ENCODE assay signal across 9 mouse cellular contexts in the genomic region with DNA sequence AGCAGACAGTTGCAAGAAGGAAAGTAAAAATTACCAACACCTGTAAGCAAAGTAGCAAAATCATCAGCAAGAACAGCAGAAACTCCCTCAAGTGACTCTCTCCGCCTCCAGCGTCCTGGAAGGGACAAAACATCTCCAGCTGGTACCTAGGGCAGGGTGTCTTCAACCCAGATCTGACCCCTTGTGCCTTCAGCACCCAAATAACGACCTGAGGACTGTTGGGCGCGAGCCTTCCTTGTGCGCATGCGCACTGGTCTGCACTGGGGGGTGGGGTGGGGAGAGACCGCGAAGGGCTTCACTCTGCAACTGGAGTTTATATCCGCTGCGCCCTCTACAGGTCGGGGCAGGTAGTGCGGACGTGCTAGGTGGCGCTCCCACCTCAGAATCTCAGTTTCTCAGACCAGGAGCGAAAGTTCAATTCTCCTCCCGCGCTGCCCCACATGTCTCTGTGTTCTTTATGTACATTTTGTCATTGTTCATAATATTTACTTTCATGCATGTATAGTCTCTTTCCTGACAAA. TPM values are rescaled to one million over a fixed set of nuclear protein-coding genes. Genes with fewer than 3 reads are reported as not detected.
DNase-seq lines count a peak whose midpoint lies in the region; ATAC-seq and TF ChIP-seq lines count a peak whose summit lies in the region.
"Had no signal": no experiment of that assay in that cellular context is flagged by ENCODE, and none has a peak within 500 bp of the region (broad histone marks: within the 10 kb centered on the region; RNA-seq: fewer than 3 reads in every experiment).

No protein-coding gene starts in this region.

- H3K4me2 ChIP-seq in stomach, postnatal 0 days (replicated peaks; ENCODE audit: low read depth) = no peak overlapping the region
- no peak overlapping the region for H3K4me2 ChIP-seq in midbrain, embryonic 15.5 days
- no peak overlapping the region for H3K4me2 ChIP-seq in hindbrain, embryonic 16.5 days (ENCODE audit: low read length)

- H3K9ac ChIP-seq in stomach, postnatal 0 days (ENCODE audit: low read length) = no peak overlapping the region
- no peak overlapping the region for H3K9ac ChIP-seq in midbrain, embryonic 15.5 days
- no peak overlapping the region for H3K9ac ChIP-seq in hindbrain, embryonic 16.5 days (ENCODE audit: low read depth, low read length)

- H3K36me3 ChIP-seq in kidney, adult 2 months (ENCODE audit: control insufficient read depth, insufficient read depth, low read length) = no peaks in the 10 kb centered on the region
- H3K36me3 ChIP-seq in stomach, postnatal 0 days (ENCODE audit: control insufficient read depth, insufficient read depth, low read length) = no peaks in the 10 kb centered on the region
- H3K36me3 ChIP-seq in midbrain, embryonic 15.5 days (replicated peaks) = no peaks in the 10 kb centered on the region
- H3K36me3 ChIP-seq in hindbrain, embryonic 16.5 days (ENCODE audit: control insufficient read depth, insufficient read depth, low read length) = no peaks in the 10 kb centered on the region
- H3K36me3 ChIP-seq: heart, embryonic 13.5 days; lung, embryonic 15.5 days had no signal

- no peak overlapping the region for H3K27ac ChIP-seq in kidney, adult 2 months (ENCODE audit: insufficient read depth, low read depth, low read length)
- no peak overlapping the region for H3K27ac ChIP-seq in stomach, postnatal 0 days (replicated peaks)
- H3K27ac ChIP-seq in midbrain, embryonic 15.5 days = no peak overlapping the region
- H3K27ac ChIP-seq in hindbrain, embryonic 16.5 days (ENCODE audit: low read depth, low read length) = no peak overlapping the region
- H3K27ac ChIP-seq: heart, embryonic 13.5 days; lung, embryonic 15.5 days had no signal

- TF ChIP-seq EP300 in stomach, postnatal 0 days (optimal IDR thresholded peaks at IDR 0.05) = no peak

- peak; percentile 52 for TF ChIP-seq CTCF in kidney, adult 2 months (conservative IDR thresholded peaks at IDR 0.05; ENCODE audit: insufficient read depth, insufficient read length, low read depth, low read length)
- peak; percentile 63 for TF ChIP-seq CTCF in stomach, postnatal 0 days (IDR thresholded peaks at IDR 0.05; ENCODE audit: low read depth)

- no peak overlapping the region for H3K4me3 ChIP-seq in kidney, adult 2 months (ENCODE audit: insufficient read depth, low read depth, low read length)
- no peak overlapping the region for H3K4me3 ChIP-seq in stomach, postnatal 0 days (ENCODE audit: low read depth, low read length)
- no peak overlapping the region for H3K4me3 ChIP-seq in midbrain, embryonic 15.5 days
- H3K4me3 ChIP-seq in hindbrain, embryonic 16.5 days (ENCODE audit: low read length) = no peak overlapping the region
- H3K4me3 ChIP-seq: lung, embryonic 15.5 days had no signal

- DNase-seq in kidney, adult 2 months = peak; percentile 8
- DNase-seq in kidney, postnatal 14 days = no peak
- peak; percentile 27 for DNase-seq in NIH3T3 (ENCODE audit: low read depth)
- DNase-seq in induced T-regulatory cell, adult 2 months (ENCODE audit: low read depth) = peak; percentile 64
- peak; percentile 25 for DNase-seq in stomach, postnatal 0 days (ENCODE audit: low spot score)

- H3K27me3 ChIP-seq in kidney, adult 2 months (replicated peaks; ENCODE audit: control insufficient read depth, insufficient read depth, low read length) = no peaks in the 10 kb centered on the region
- H3K27me3 ChIP-seq in stomach, postnatal 0 days (ENCODE audit: control insufficient read depth, insufficient read depth, low read length) = no peaks in the 10 kb centered on the region
- H3K27me3 ChIP-seq in midbrain, embryonic 15.5 days (replicated peaks) = no peaks in the 10 kb centered on the region
- H3K27me3 ChIP-seq in hindbrain, embryonic 16.5 days (replicated peaks; ENCODE audit: control insufficient read depth, insufficient read depth, low read length) = no peaks in the 10 kb centered on the region
- H3K27me3 ChIP-seq: lung, embryonic 15.5 days had no signal

- WGBS in kidney, adult 2 months = 82% methylated on average over 18 of the region's 18 CpGs
- 72% methylated on average over 18 of the region's 18 CpGs for WGBS in stomach, postnatal 0 days
- 77% methylated on average over 18 of the region's 18 CpGs for WGBS in midbrain, embryonic 15.5 days
- WGBS in hindbrain, embryonic 16.5 days = 74% methylated on average over 18 of the region's 18 CpGs

- TF ChIP-seq POLR2A in kidney, adult 2 months (IDR thresholded peaks at IDR 0.05; ENCODE audit: low read depth, low read length) = no peak

- H3K4me1 ChIP-seq in kidney, adult 2 months (ENCODE audit: control insufficient read depth, insufficient read depth, low read length) = no peaks in the 10 kb centered on the region; the same call in 1 of the 2 replicates
- H3K4me1 ChIP-seq in stomach, postnatal 0 days (replicated peaks; ENCODE audit: control insufficient read depth, insufficient read depth) = no peaks in the 10 kb centered on the region
- H3K4me1 ChIP-seq in midbrain, embryonic 15.5 days = peaks cover 2% of the 10 kb centered on the region; the same call in 1 of the 2 replicates
- H3K4me1 ChIP-seq in hindbrain, embryonic 16.5 days (ENCODE audit: control insufficient read depth, insufficient read depth, low read depth, low read length) = no peaks in the 10 kb centered on the region

- H3K9me3 ChIP-seq in stomach, postnatal 0 days (ENCODE audit: control insufficient read depth, low read length) = no peaks in the 10 kb centered on the region
- H3K9me3 ChIP-seq in midbrain, embryonic 15.5 days = no peaks in the 10 kb centered on the region
- no peaks in the 10 kb centered on the region for H3K9me3 ChIP-seq in hindbrain, embryonic 16.5 days (ENCODE audit: control insufficient read depth, low read length)
- H3K9me3 ChIP-seq: lung, embryonic 15.5 days had no signal

- no peak for ATAC-seq in stomach, postnatal 0 days (ENCODE audit: low FRiP score, low TSS enrichment)
- ATAC-seq in midbrain, embryonic 15.5 days (replicated peaks) = no peak
- no peak for ATAC-seq in hindbrain, embryonic 16.5 days

RNA-seq across cellular contexts. Expression of a gene that starts 12.5 kb away (rescaled TPM):
- not detected in 2 replicates for polyA plus RNA-seq in kidney, adult 2 months (2012; rRNA removed)
- not detected in 2 replicates for polyA plus RNA-seq in stomach, postnatal 0 days (2015; fragmentation: Nextera tagmentation; extraction: Ambion mirVana)
- polyA plus RNA-seq in midbrain, embryonic 15.5 days (2015; fragmentation: Nextera tagmentation; extraction: Ambion mirVana) = not detected in 2 replicates
- polyA plus RNA-seq in hindbrain, embryonic 16.5 days (2015; fragmentation: Nextera tagmentation; extraction: Ambion mirVana) = not detected in 2 replicates
- polyA plus RNA-seq: heart, embryonic 13.5 days; lung, embryonic 15.5 days had no signal

RNA-seq across cellular contexts. Expression of a gene that starts 25.0 kb away (rescaled TPM):
- 1.1 and 1.5 TPM in 2 replicates for polyA plus RNA-seq in kidney, adult 2 months (2012; rRNA removed)
- 1.6 and 2.1 TPM in 2 replicates for polyA plus RNA-seq in stomach, postnatal 0 days (2015; fragmentation: Nextera tagmentation; extraction: Ambion mirVana)
- polyA plus RNA-seq in midbrain, embryonic 15.5 days (2015; fragmentation: Nextera tagmentation; extraction: Ambion mirVana) = 206 and 209 TPM in 2 replicates
- polyA plus RNA-seq in hindbrain, embryonic 16.5 days (2015; fragmentation: Nextera tagmentation; extraction: Ambion mirVana) = 132 and 139 TPM in 2 replicates

RNA-seq across cellular contexts. Expression of a gene that starts 42.0 kb away (rescaled TPM):
- polyA plus RNA-seq in kidney, adult 2 months (2012; rRNA removed) = 35.0 and 36.6 TPM in 2 replicates
- 43.9 and 44.9 TPM in 2 replicates for polyA plus RNA-seq in stomach, postnatal 0 days (2015; fragmentation: Nextera tagmentation; extraction: Ambion mirVana)
- polyA plus RNA-seq in midbrain, embryonic 15.5 days (2015; fragmentation: Nextera tagmentation; extraction: Ambion mirVana) = 53.9 and 60.8 TPM in 2 replicates
- polyA plus RNA-seq in hindbrain, embryonic 16.5 days (2015; fragmentation: Nextera tagmentation; extraction: Ambion mirVana) = 40.7 and 46.7 TPM in 2 replicates

Comparison
In these comparisons a context has a peak if more than half of its experiments do, and no peak if none do; other contexts are left out.
1. RNA of a gene that starts 25.0 kb away (polyA plus RNA-seq): 206 to 209 TPM in midbrain, embryonic 15.5 days and 132 to 139 TPM in hindbrain, embryonic 16.5 days; 1.6 to 2.1 TPM in stomach, postnatal 0 days and 1.1 to 1.5 TPM in kidney, adult 2 months; every median in the first group is over 10 times any median in the second.